Mouse (Mus musculus) liver, embryonic 16.5 days (tissue): ENCODE measurements around the gene Dnajc16. TPM values are rescaled to one million over a fixed set of nuclear protein-coding genes. Genes with fewer than 3 reads are reported as not detected.

Experiments
- ATAC-seq: fragments of 200-750 bp; cut with Nextera tagmentation; 2 replicates; pipeline ENCODE4 v1.8.0; 2017; ENCODE audit warnings: low read depth, mild to moderate bottlenecking, moderate number of reproducible peaks, moderate library complexity
- H3K27ac ChIP-seq: fragments of 300-500 bp; sonication (generic); 2 replicates; pipeline ENCODE4 v1.5.1; 2014; ENCODE audit warnings: mild to moderate bottlenecking, low read length
- H3K27me3 ChIP-seq: fragments of 300-500 bp; sonication (generic); 2 replicates; pipeline ENCODE4 v1.6.1; 2014; ENCODE audit warnings: low read depth, low read length, mixed read lengths; ENCODE audit not compliant: control insufficient read depth, insufficient read depth
- H3K36me3 ChIP-seq: fragments of 300-500 bp; sonication (generic); 2 replicates; pipeline ENCODE4 v1.6.1; 2014; ENCODE audit warnings: mild to moderate bottlenecking; ENCODE audit not compliant: control insufficient read depth, insufficient read depth
- H3K4me1 ChIP-seq: fragments of 300-500 bp; sonication (generic); 2 replicates; pipeline ENCODE4 v1.6.1; 2014; ENCODE audit warnings: low read depth, low read length, mixed read lengths; ENCODE audit not compliant: control insufficient read depth
- H3K4me2 ChIP-seq: fragments of 300-500 bp; sonication (generic); 2 replicates; pipeline ENCODE4 v1.6.1; 2014; ENCODE audit warnings: low read depth, low read length, mixed read lengths
- H3K4me3 ChIP-seq: fragments of 300-500 bp; sonication (generic); 2 replicates; pipeline ENCODE4 v1.5.1; 2014; ENCODE audit warnings: low read depth, mild to moderate bottlenecking, low read length
- H3K9ac ChIP-seq: fragments of 300-500 bp; sonication (generic); 2 replicates; pipeline ENCODE4 v1.6.1; 2014; ENCODE audit warnings: low read depth, low read length
- H3K9me3 ChIP-seq: fragments of 300-500 bp; sonication (generic); replicated peaks from 2 replicates; pipeline ENCODE4 v1.6.1; 2016; ENCODE audit warnings: low read length; ENCODE audit not compliant: control insufficient read depth
- WGBS: fragments of 180-500 bp; shearing (Covaris S2); extraction: QIAGEN DNeasy Blood & Tissue Kit; methylation state at CpG from one replicate; pipeline ENCODE4 v1.1.7; 2014; ENCODE audit not compliant: insufficient replicate concordance; 5-methylcytosine and 5-hydroxymethylcytosine counted together
- polyA plus RNA-seq: library from polyadenylated mRNA; unstranded; fragments of >200 nt; fragmentation: Nextera tagmentation; extraction: Ambion mirVana; gene quantifications from 2 replicates; pipeline ENCODE4 v1.2.1, GENCODE M21; 2015

Dnajc16 gene
- polyA plus RNA-seq, 1 experiment from 2014 or later = 2.5 TPM

DNA sequence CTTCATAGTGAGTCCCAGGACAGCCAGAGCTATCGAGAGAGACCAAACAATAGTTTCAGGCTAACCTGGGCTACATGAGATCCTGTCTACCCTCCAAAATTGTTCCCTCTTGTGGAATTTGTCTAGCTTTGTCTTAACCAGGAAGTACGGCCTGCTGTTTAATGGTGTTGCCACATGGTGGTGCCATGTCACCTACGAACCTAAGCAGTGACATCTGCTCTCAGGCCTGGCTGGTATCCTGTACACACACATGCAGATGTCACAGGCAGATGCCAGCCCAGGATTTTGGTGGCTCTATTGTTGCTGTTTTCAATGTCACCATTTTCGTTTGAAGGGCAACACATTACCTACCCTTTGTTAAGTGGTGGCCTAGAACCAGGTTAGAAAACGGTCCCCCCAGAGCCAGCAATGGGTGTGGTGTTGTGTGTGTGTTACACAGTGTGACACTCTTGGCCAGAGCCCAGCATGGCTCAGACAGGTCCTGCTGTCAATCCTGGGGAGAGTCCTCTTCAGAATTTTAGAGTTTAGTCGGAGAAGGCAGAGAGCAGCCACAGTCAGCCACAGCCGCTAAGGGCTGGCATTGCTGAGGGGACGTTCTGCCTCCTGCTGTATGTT, 19.2 kb upstream of the Dnajc16 start:
- ATAC-seq = no peak
- no peak overlapping the region for H3K4me3 ChIP-seq
- no peak overlapping the region for H3K9ac ChIP-seq
- no peak overlapping the region for H3K4me2 ChIP-seq
- 72% methylated on average over 8 of the region's 8 CpGs for WGBS
- H3K9me3 ChIP-seq = no peaks in the 10 kb centered on the region
- H3K4me1 ChIP-seq = no peaks in the 10 kb centered on the region
- H3K36me3 ChIP-seq = peaks cover 67% of the 10 kb centered on the region
- no peaks in the 10 kb centered on the region for H3K27me3 ChIP-seq
- H3K27ac ChIP-seq = no peak overlapping the region

- Histone ChIP-seq H3K27ac (no peak overlapping the region), H3K27me3 (no peaks in the 10 kb centered on the region), H3K36me3 (peaks cover 61% of the 10 kb centered on the region), H3K4me1 (no peaks in the 10 kb centered on the region), H3K4me3 (no peak overlapping the region), H3K4me2 (no peak overlapping the region), H3K9ac (no peak overlapping the region), H3K9me3 (no peaks in the 10 kb centered on the region)
- no peak for ATAC-seq
- whole genome bisulfite sequencing = 71% methylated on average over 8 of the region's 8 CpGs
Observed at GRCm38 (mm10) chr4:141805886-141806285, 15.2 kb upstream of the Dnajc16 start.

DNA sequence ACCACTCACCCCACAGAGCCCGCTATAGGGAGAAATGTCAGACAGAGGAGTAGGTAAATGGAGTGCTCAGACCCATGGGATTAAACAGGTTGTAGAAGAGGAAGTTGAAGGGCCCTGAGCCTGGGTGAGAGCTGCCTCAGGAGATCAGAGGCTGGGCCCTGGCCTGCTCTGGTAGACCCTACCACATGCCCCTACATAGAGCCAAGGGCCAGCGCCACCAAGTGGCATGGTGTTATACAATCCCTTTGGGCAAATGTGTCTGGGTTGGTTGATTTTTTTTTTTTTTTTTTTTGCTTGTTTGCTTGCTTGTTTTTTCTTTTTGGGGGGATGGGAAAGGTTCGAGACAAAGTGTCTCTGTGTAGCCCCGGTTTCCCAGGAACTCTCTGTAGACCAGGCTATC, 13.4 kb upstream of the Dnajc16 start:
- ATAC-seq = no peak; the same call in 1 of the 2 replicates
- WGBS = 69% methylated on average over 4 of the region's 4 CpGs
- H3K4me2 ChIP-seq = no peak overlapping the region
- H3K27me3 ChIP-seq = no peaks in the 10 kb centered on the region
- H3K27ac ChIP-seq = no peak overlapping the region
- H3K9me3 ChIP-seq = no peaks in the 10 kb centered on the region
- no peaks in the 10 kb centered on the region for H3K4me1 ChIP-seq
- no peak overlapping the region for H3K9ac ChIP-seq
- no peak overlapping the region for H3K4me3 ChIP-seq
- H3K36me3 ChIP-seq = peaks cover 45% of the 10 kb centered on the region

- H3K27me3 ChIP-seq = no peaks in the 10 kb centered on the region
- no peak for ATAC-seq
- peaks cover 16% of the 10 kb centered on the region for H3K4me1 ChIP-seq
- WGBS = 81% methylated on average over 5 of the region's 5 CpGs
- no peak overlapping the region for H3K27ac ChIP-seq
- H3K4me3 ChIP-seq = no peak overlapping the region
- H3K9me3 ChIP-seq = no peaks in the 10 kb centered on the region
- H3K36me3 ChIP-seq = no peaks in the 10 kb centered on the region
- H3K4me2 ChIP-seq = no peak overlapping the region
- no peak overlapping the region for H3K9ac ChIP-seq
Observed at GRCm38 (mm10) chr4:141797545-141797944, 6.8 kb upstream of the Dnajc16 start.

DNA sequence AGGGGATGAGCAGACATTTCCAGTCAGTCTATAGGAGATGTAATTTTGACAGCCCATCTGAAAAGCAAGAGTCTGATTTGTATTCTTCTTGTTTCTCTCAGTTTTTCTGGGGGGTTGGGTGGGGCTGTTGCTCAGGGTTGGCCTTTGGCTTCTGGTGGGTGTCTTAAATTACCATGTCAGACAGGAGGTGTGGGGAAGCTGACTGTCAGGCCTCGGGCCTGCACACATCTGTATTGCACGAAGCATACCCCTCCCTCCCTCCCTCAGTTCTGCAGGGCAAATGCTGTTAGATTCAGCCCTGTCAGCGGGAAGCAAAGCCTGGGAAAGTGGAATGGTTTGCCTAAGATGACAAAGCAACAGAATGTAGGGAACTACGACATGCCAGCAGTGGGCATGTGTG, 6.2 kb upstream of the Dnajc16 start:
- H3K9ac ChIP-seq = no peak overlapping the region
- H3K4me1 ChIP-seq = peaks cover 22% of the 10 kb centered on the region
- H3K36me3 ChIP-seq = no peaks in the 10 kb centered on the region
- H3K4me3 ChIP-seq = no peak overlapping the region
- WGBS = 78% methylated on average over 4 of the region's 4 CpGs
- no peak overlapping the region for H3K27ac ChIP-seq
- ATAC-seq = no peak
- no peaks in the 10 kb centered on the region for H3K27me3 ChIP-seq
- no peak overlapping the region for H3K4me2 ChIP-seq
- H3K9me3 ChIP-seq = no peaks in the 10 kb centered on the region

GRCm38 (mm10) chr4:141796356-141796755, 5.6 kb upstream of the Dnajc16 start:
- no peaks in the 10 kb centered on the region for H3K36me3 ChIP-seq
- peaks cover 27% of the 10 kb centered on the region for H3K4me1 ChIP-seq
- no peak overlapping the region for H3K27ac ChIP-seq
- 78% methylated on average over 7 of the region's 7 CpGs for WGBS
- H3K9ac ChIP-seq = no peak overlapping the region
- H3K27me3 ChIP-seq = no peaks in the 10 kb centered on the region
- H3K4me3 ChIP-seq = no peak overlapping the region
- no peaks in the 10 kb centered on the region for H3K9me3 ChIP-seq
- ATAC-seq = no peak
- H3K4me2 ChIP-seq = no peak overlapping the region

DNA sequence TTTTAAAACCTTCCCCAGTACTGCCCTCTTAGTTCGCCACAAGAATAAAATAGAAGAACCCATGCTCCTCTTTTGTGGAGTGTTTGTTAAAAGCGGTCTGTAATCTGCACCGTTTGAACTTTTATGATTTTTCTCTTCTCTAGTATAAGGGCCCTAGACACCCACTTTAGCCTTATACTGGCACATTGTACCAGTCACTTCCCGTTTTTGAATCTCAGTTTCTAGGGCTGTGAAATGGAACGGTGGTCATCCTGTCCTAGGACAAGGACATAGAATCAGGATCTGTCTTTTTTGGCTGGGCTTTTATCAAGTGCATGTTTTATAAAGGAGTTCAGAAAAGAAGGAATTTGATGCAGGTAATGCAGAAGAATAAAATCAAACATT, 3.4 kb upstream of the Dnajc16 start:
- H3K4me3 ChIP-seq = peak overlapping the region; percentile 79

DNA sequence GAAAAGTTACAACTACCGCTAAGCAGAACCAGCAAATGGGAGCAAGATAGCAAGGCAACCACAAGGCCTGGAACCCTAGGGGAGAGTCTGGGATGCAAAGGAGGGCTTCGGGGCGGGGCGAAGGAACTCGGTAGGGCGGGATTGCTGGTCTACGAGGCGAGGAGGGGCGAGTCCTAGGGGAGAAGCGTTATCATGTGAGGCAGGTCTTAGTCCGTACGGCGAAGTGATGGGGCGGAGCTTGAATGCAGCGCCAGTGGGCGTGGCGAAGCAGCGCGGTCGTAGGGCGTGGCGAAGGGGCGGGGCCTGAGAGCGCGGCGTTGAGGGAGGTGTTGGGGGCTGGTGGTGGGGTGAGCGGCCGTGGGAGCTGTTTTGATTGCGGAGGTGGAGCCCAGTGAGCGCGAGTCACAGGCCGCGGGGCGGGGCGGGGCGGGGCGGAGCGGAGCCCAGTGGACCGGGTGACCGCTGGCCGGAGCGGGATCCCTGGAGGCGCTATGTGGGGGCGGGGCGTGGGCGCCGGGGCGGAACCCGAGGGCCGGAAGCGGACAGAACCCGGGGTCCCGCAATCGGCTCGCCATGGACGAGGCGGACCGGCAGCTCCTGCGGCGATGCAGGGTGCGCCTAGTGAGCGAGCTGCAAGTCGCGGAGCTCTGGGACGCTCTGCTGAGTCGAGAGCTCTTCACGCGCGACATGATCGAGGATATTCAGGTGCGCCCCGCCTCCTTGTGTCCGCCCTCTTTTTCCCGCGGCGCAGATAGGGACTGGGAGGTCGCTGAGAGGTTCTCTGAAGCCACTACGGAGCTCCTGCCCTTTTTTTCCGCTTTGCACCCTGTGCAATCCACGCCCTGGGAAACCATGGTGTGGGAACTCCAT, 2.8 kb upstream of the Dnajc16 start, which contains the start of gene Casp9:
Gene Casp9, plus strand, starts transcription at position 331 of the 870 bp plus-strand sequence.
- Histone ChIP-seq H3K36me3 (no peaks in the 10 kb centered on the region), H3K9me3 (no peaks in the 10 kb centered on the region), H3K27ac (peak within 1 kb of the TSS; percentile 96), H3K4me2 (peak within 1 kb of the TSS; percentile 77), H3K27me3 (no peaks in the 10 kb centered on the region), H3K9ac (peak within 1 kb of the TSS; percentile 78), H3K4me3 (peak within 1 kb of the TSS; percentile 79), H3K4me1 (peaks cover 39% of the 10 kb centered on the region)
- WGBS = under 1% methylated on average over 68 of the region's 80 CpGs
- ATAC-seq = peak; percentile 81

More for the DNA sequence above, 3.4 kb upstream of the Dnajc16 start:
- WGBS = 5% methylated on average over 5 of the region's 5 CpGs
- H3K4me2 ChIP-seq = peak overlapping the region; percentile 77
- ATAC-seq = no peak
- no peaks in the 10 kb centered on the region for H3K36me3 ChIP-seq
- H3K4me1 ChIP-seq = peaks cover 39% of the 10 kb centered on the region
- H3K9me3 ChIP-seq = no peaks in the 10 kb centered on the region
- H3K27me3 ChIP-seq = no peaks in the 10 kb centered on the region
- peak overlapping the region; percentile 78 for H3K9ac ChIP-seq
- H3K27ac ChIP-seq = peak overlapping the region; percentile 96
